Mouse (Mus musculus) layer of hippocampus, postnatal 25 days (tissue): Measurements from ENCODE around the gene Xpa. TPM values are rescaled to one million over a fixed set of nuclear protein-coding genes. Genes with fewer than 3 reads are reported as not detected.
"Not testable (repeated sequence)": the region's sequence is repeated elsewhere in the genome, so short reads cannot be mapped to it uniquely, and the experiment has no call there.

Experiments
- DNase-seq, 2 experiments: peaks; one replicate each; pipeline ENCODE4 v3.0.0; 2022; ENCODE audit warnings: mixed read lengths in 2 of 2, low spot score in 1 of 2; ENCODE audit errors: extremely low spot score in 1 of 2
- total RNA-seq, 2 experiments: library from RNA; stranded (reverse); gene quantifications; 2 replicates each; pipeline ENCODE4 v1.2.3; 2021

The Xpa gene
- total RNA-seq = 10 to 100 TPM; 12.7 to 18.0 TPM

GRCm38 (mm10) chr4:46195781-46196487 is at the start of gene Xpa:
Xpa (minus strand) TSS chr4:46196311.
- DNase-seq = peak; percentile 88 to 94

DNA sequence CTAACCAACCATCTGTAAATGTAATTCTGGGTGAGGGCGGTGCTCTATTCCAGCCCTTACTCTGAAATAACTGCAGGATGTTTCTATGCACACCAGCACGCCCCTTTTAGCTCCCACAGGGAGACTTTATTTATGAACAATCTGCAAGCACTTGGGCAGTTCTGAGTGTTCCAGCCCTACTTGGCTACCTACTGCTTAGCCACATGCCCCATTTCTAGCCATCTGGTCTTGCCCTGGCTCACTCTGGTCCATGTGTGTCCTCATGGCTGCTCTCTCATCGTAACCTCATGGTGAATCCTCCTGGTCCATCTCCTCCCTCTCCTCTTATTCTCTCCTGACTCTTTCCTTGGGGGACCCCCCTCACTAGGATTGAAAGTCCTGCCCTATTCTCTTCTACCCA is 39.8 kb upstream of the Xpa start:
- DNase-seq = no peak

GRCm38 (mm10) chr4:46234739-46235138 is 38.6 kb upstream of the Xpa start:
- DNase-seq = no peak

- DNase-seq = no peak
These were observed 30.9 kb upstream of the Xpa start for GRCm38 (mm10) chr4:46226972-46227535.

GRCm38 (mm10) chr4:46221090-46221489 is 25.0 kb upstream of the Xpa start:
- DNase-seq = no peak

- peak in 1 of 2 experiments; percentile 21 for DNase-seq
These were observed 6.5 kb upstream of the Xpa start for GRCm38 (mm10) chr4:46202562-46203126.

DNA sequence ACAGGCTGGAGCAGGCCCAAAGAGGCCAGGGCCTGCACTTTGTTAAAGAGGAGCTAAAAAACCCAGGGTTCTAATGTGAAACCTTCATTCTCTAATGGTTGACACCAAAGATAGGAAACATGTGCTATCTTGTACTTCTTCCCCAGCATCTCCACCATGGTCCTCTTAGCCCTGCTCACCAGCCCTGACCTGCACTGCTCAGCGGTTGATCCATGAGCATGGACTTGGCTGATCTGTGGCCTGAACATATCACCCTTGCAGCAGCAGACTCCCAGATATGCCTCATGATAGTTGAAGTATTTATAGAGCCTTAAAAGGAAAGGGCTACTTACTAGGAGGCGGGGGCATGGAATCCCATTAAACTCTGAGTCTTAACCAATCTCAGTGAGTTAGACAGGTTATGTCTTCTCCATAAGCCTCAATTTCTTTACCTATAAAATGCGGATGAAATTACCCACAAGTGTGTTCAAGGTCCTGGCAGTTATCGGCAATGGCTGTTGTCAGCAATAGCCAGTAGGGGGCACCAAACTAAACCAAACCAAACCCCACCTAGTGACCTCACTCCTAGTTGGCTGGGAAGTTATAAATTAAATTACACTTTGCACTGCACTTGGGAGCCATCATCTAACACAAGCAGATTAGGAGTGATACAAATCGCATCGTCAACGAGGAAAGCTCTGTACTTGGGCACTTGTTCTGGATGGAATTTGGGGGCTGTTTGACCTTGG is 5.9 kb upstream of the Xpa start:
- peak; percentile 31 to 60 for DNase-seq

GRCm38 (mm10) chr4:46198064-46198463 is 2.0 kb upstream of the Xpa start:
- no peak for DNase-seq

- no peak for DNase-seq
These were observed 402 bp upstream of the Xpa start for GRCm38 (mm10) chr4:46196513-46196912.

- DNase-seq = not testable (repeated sequence)
These were observed 4.1 kb downstream of the Xpa start for GRCm38 (mm10) chr4:46192011-46192410.

DNA sequence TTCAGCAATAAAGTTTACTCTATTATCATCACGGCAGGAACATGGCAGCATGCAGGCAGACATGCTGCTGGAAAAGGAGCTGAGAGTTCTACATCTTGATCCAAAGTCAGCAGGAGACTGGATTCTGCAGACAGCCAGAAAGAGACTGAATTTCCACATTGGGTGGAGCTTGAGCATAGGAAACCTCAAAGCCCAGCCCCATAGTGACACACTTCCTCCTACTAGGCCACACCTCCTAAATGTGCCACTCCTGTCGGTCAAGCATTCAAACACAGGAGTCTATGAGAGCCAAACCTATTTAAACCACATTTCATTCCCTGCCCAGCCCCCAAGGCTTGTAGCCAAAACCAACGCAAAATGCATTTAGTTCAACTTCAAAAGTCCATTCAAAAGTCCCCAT is 9.6 kb downstream of the Xpa start:
- no peak for DNase-seq

GRCm38 (mm10) chr4:46185890-46186289 is 10.2 kb downstream of the Xpa start:
- DNase-seq = no peak

DNA sequence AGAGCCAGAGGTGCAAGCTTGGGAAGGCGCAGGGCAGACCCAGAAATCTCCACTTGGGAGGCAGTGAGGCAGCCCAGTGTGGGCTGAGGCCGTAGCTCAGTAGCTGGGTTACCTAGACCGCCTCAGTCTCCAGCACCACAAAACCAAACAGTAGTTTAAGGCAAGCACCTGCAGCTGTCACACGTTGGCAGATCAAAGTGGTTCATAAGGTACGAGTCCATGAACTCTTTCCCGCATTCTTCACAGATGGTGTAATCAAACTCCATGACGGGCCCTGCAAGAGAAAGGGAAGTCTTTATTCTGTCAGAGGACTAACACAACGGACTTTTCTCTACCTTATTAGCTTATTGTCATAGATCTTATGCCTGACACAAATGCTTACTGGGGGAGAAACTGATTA is 10.7 kb downstream of the Xpa start:
- DNase-seq = no peak

- DNase-seq = no peak
These were observed 13.9 kb downstream of the Xpa start for GRCm38 (mm10) chr4:46182181-46182580.

DNA sequence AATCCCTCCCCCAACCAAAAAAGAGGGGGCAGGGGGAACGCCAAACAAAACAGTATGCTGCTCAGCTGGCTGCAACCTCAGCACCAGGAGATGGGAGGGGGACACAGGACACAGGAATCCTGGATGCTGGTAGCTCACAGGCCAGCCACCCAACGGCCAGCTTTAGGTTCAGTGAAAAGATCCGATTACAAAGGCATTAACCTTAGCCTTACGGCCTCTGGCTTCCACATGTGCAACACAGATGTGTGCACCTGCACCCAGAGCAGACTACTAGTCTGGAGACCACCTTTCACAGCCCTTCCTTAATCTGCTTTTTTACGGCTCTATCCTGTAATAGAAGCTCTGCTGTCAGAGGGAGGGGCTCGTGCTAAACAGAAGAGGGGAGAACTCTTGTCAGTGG is 14.9 kb downstream of the Xpa start:
- DNase-seq = no peak

DNA sequence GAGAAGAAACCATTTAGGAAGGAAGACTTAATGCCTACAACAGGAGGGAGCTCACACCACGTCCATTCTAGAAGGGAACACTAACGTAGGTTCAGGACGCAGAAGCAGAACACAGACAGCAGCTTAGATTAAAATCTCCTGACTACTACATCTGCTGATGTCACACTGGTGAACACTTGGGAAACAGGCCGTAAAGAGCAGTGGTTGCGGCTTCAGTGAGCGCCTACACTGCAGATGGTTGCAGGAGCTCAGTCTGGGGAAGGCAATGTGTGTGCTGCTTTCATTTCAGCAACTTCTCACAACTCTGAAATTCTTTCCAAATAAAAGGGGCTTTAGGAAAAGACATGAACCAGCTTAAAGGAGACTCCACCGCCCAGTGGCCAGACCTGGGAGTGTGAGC is 18.6 kb downstream of the Xpa start:
- no peak for DNase-seq

- no peak for DNase-seq
These were observed 19.1 kb downstream of the Xpa start for GRCm38 (mm10) chr4:46177018-46177417.

DNA sequence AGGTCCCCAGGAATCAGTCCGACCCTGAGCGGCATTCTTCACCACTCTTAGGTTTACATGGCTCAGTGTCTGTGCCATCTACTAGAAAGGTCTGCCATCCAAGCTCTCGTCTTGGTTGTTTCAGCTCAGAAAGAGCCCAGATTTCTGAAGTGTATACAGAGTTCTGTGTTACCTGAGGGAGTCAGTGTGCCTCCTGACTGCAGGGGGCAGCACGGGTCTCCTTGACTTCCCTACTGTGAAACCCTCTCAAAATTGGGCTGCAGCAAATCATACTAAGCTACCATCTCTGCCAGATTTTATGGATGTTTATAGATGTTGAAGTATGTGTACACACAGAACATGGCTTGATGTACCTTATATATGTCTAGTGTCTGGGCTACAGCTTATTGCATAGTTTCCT is 19.8 kb downstream of the Xpa start:
- no peak for DNase-seq

GRCm38 (mm10) chr4:46171761-46172160 is 24.4 kb downstream of the Xpa start:
- no peak for DNase-seq

DNA sequence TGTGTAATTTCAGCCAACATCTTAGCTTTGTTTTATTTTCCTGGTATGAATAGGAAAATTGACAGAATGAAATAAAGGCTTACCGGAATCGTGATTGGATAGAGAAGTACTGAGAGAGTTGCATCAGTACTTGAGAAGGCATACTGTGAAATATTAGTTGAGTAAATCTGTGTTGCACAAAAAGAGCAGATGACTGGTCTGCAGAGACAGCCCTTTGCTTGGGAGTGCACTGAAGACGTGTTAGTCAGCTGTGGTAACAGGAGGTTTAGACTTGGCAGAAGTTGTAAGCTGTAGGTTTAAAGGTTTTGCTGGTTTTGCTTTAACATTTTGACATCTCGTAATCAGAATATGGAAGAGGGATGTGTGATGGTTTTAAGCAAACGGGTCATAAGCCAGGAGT is 30.3 kb downstream of the Xpa start:
- no peak for DNase-seq

- DNase-seq = no peak
These were observed 32.1 kb downstream of the Xpa start for GRCm38 (mm10) chr4:46164027-46164426.
